Mouse (Mus musculus) yolk sac, embryonic 10.5 days (tissue): ENCODE measurements at regions not wholly inside any gene's neighbourhood (a gene's known extent, or its start where the extent isn't known, plus 50 kb on each side); places are given as distances from the start of the nearest gene placed in this dataset.

ENCODE experiments used
- DNase-seq: peaks from one replicate; pipeline ENCODE4 v3.0.0-alpha.2; 2017; ENCODE audit warnings: low spot score

DNA sequence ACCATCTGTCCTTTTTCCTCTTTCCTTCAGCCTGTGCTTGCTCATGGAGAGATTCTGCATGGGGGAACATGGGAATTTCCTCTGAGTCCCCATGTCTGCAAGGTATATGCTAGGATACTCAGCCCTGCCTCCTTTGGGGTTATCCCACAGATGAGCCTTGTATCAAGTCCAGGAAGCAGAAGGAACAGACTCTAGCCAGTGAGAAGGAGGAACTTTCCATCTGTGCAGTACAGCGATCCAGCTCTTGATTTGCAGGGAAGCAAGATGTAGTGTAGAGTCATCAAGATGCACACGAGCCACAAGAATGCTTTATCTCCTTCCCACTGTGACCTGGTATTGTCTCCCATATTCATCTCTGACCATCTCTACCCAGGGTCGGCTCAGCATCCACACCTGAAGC lies 84.5 kb downstream of the Gadd45g start:
- DNase-seq, result no peak

DNA sequence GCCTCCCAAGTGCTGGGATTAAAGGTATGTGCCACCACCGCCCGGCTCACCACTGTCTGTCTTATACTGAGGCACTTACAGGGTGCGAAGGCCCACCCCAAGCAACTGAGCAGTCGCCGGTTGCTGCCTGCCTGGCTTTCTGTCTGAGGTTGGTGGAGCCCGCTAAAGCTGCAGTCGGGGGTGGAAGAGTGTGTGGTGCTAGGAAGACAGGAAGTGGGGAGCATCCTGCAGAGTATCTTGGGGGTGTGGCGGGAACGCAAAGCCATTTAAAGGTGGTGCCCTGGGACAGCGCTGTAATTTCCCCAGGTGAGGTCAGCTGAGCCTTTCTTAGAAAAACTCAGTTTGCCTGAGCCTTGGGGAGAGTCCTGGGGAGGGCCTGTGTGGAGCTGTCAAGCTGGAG lies 89.3 kb downstream of the Gadd45g start:
- DNase-seq, result no peak

- DNase-seq, result no peak
Observed at GRCm38 (mm10) chr13:51936441-51936840, 90.0 kb downstream of the Gadd45g start.

DNA sequence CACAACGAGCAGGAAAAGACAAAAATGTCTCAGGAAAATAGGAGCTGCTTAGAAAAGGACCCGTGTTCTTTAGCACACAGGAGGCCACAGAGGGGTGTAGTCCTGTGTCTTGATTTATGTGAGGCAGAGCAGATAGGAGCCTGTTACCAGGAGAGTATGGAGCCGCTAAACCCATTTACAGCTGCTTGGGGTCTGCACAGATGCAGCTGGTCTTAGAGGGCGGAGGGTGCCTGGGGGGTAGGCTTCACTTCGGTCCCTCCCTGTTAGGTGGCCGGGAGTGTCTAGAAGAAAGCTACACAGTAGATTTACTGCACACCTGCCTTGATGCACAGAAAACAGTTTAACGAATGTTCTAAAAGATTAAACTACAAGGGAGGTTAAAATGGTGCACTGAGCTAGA lies 91.4 kb downstream of the Gadd45g start:
- no peak for DNase-seq

DNA sequence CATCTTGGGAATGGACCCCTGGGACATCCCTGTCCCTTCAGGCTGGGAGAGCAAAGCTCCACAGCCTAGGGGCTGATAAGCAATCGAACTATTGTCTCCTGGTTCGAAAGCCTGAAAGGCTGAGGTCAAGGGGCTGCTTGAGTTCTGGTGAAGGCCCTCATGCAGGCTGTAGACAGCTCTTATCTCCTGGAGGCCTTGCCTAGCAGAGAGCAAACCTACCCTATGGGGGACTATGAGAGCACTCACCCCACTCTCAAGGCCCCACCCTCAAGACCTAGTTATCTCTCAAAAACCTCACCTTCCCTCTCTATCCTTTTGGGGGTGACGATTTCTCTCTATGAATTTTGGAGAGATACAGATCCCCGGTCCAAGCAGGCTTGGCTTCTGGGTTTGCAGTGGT lies 92.8 kb downstream of the Gadd45g start:
- DNase-seq, result no peak

GRCm38 (mm10) chr13:51939715-51940114 lies 93.2 kb downstream of the Gadd45g start:
- no peak for DNase-seq

DNA sequence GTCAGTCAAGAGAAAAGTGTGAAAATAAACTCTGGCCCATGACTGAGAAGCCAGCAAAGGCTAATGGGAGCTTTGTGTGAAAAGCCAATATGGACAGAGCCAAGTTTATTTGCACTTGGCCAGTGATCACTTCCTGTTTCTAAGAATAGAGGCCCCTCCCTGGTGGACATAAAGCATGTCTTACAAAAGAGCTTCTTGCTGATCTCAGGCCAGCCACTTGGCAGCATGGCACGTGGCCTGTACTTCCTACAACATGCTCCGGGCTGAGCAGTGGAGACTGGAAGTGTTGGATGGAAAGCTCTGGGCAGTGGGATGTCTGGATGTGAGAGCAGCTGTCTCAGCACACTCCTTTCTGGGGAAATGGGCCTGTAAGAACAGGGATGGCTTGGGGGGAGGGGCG lies 99.7 kb downstream of the Gadd45g start:
- DNase-seq, result peak; percentile 45

DNA sequence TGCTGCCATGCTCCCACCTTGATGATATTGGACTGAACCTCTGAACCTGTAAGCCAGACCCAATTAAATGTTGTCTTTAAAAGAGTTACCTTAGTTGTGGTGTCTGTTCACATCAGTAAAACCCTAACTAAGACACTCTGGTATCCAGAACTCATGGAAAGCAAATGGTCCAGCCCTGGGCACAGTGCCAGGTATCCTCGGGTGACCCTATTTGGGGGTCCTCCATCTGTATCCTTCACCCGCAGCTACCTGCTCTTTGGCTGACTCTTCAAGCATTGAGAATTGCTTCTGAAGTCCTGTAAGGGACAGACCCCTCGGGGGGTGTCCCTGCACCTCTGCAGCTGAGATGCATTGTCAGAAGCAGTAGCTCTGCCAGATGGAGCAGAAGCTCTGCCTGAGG lies 102.4 kb downstream of the Gadd45g start:
- DNase-seq, result no peak

- no peak for DNase-seq
Observed at GRCm38 (mm10) chr13:51951506-51952038, 105.1 kb downstream of the Gadd45g start.

DNA sequence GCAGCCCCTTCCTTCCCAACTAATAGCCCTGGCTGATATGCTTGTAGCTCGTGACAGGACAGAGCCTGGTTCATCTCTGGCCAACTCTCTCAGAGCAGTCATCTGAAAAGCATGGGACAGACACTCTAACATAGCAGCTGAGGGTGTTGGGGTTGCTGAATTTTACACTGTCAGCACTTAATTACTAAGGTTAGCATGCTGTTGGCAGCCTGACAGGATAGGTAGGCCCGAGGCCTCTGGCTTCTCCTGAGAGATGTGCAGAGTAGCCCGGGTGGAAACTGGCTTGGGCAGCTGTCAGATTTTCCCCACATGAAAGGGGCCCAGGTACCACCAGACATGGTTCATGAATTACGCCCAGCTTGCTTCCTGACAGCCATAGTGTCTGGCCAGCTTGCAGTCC lies 106.6 kb downstream of the Gadd45g start:
- no peak for DNase-seq

GRCm38 (mm10) chr13:51953569-51953968 lies 107.1 kb downstream of the Gadd45g start:
- DNase-seq, result no peak

DNA sequence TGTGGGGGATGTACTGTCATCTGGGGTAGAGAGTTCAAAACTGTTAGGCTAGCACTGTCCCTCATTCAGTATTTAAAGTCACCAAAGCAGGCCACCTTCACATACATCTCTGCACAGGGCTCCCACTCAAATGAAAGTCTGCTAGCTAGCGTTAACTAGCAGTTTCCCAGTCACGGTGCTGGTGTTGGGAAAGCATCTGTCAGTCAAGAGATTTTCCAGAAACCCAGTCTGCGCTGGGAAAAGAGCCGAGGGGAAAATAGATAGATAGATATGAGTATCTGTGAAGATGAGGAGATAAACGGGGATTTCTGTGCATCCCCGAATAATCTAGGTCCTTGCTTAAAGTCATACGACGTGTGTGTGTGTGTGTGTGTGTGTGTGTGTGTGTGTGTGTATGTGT lies 110.6 kb downstream of the Gadd45g start:
- DNase-seq, result no peak

DNA sequence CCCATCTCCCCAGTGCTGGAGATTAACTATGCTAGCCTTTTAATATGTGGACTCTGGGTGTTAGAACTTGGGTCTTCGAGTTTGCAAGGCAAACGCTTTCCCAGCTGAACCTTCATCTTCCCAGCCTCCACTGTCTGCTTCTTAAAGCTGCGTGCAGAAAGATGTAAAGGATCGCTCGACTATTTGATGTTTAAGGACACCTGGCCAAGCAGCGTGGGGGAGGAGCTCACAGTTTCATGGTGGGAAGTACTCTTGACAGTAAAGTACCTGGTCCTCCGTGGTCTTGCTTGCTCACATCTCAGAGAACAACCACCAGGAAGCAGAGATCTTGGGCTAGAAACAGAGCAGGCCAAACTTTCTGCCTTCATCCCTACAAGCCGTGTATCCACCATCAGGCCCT lies 113.1 kb downstream of the Gadd45g start:
- DNase-seq, result no peak

DNA sequence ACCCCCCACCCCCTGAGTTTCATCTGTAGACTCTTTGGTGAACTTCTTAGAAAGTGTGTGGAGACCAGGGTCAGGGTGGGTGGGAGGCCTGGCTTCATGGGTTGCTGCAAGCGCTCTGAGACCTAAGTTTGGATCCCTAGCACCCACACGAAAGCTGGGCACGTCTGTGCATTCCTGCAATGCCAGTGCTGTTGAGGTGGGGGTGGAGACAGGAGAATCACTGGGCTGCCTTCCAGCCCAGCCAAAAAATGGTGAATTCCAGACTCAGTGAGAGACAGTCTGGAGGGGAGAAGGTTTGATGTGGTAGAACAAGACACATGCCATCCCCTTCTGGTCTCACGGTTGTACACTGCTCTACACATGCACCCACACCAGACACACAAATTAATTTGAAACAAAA lies 113.8 kb downstream of the Gadd45g start:
- no peak for DNase-seq

- no peak for DNase-seq
Observed at GRCm38 (mm10) chr13:51962191-51962611, 115.7 kb downstream of the Gadd45g start.

- no peak for DNase-seq
Observed at GRCm38 (mm10) chr13:51962676-51963075, 116.2 kb downstream of the Gadd45g start.

- no peak for DNase-seq
Observed at GRCm38 (mm10) chr13:51963966-51964365, 117.5 kb downstream of the Gadd45g start.

- DNase-seq, result no peak
Observed at GRCm38 (mm10) chr13:51964416-51964815, 117.9 kb downstream of the Gadd45g start.

GRCm38 (mm10) chr13:51964921-51965320 lies 118.4 kb downstream of the Gadd45g start:
- no peak for DNase-seq

DNA sequence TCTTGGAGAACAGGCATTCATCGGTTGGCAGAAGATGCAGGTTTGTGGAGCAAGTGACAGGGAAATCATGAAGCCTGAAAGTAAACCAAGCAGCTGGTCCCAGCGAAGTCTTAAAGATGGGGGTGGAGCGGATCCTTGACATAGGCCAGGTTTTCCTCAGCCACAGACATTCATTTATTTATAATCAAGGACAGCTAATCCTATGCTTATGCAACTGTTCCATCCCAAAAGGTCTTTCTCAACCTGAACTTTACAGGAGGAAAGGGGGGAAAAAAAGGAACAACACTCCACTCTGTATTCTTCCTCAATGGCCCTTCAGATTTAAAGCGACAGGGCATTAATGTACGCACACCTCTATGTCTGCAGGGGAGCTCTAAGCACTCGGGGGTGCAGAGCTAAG lies 121.6 kb downstream of the Gadd45g start:
- DNase-seq, result no peak

- no peak for DNase-seq
Observed at GRCm38 (mm10) chr13:51968796-51969195, 122.3 kb downstream of the Gadd45g start.

GRCm38 (mm10) chr13:51970051-51970450 lies 123.6 kb downstream of the Gadd45g start:
- no peak for DNase-seq

- no peak for DNase-seq
Observed at GRCm38 (mm10) chr13:51972656-51973310, 126.3 kb downstream of the Gadd45g start.

DNA sequence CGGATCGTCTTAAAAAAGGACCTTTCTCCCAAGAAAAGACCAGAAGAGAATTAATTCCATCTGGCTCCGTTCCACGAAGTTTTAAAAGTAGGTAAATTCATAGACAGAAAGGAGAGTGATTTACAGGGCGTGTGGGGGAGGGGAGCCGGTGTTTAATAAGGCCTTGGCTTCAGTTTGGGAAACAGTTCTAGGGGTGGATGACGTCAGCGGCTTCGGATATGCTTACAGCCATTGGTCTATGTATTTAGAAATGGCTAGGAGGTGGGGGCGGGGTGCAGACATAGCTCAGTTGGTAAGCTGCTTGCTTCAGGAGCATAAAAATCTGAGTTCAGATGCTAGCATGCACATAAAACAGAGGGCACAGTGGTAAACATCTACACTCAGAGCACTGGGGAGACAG lies 127.0 kb downstream of the Gadd45g start:
- no peak for DNase-seq
